Mouse (Mus musculus) frontal cortex, postnatal 10 days (tissue): ENCODE results near the gene Gpam.

Source experiments
- DNase-seq, 2 experiments: peaks; one replicate each; pipeline ENCODE4 v3.0.0; 2022; ENCODE audit warnings: low spot score in 2 of 2, mixed read lengths in 1 of 2

Gene Gpam

DNA sequence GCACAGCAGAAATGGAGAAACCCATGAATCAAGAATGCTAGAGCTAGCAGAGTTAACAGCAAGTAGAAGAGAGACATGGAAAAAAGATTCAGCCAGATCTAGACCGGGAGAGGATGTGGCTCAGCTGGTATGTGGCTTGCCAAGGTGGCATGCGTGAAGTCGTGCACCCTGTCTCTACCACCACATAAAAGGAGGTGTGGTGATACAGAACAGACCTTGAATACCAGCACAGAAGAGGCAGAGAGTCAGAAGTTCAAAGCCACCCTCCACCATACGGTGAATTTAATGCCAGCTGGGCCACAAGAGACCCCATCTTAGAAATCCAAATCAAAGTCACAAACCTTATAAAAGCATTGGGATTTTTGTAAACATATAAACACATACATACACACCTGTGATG is 25.4 kb downstream of the Gpam start:
- DNase-seq = no peak

DNA sequence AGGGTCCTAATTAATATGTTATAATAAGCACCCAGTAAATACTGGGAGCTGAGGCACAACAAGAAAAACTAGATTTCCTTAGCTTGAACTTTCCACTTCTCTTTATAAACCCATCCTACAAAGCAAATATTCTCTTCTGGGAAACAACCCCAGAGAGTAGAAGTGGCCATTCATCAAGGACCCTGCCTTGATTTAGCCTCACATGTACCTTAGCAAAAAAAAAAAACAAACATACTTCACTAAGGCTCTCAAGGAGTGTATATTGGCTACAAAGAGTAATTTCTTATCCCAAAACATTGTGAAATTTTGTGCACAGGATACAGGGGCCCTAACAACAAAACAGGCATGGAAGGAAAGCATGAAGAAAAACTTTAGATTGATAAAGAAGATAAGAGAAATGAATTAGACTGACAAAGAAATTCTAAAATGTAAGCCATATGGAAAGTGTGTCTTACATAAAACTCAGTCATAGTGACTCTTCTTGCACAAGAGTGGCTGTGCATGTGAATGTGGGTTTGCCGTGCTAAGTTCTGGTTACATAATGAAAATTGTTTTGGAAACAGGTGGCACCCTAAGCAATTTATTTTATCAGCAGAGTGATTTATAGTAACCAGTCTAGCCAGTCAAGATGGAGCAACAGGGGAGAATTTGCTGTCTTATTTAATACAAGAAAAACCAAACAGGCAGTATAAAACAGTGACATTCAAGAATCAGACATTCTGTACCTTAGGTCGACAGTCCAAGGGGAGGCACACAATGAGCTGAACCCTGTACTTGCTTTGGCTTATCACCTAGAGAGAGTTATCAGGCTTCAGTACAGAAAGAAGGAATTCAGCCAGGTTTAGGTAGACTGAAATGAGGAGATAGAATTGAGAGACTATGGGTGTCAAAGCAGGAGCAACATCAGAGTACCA is 26.6 kb downstream of the Gpam start:
- no peak for DNase-seq

- DNase-seq = peak in 1 of 2 experiments; percentile 84
Measured at GRCm38 (mm10) chr19:55099184-55100160, 27.6 kb downstream of the Gpam start.

DNA sequence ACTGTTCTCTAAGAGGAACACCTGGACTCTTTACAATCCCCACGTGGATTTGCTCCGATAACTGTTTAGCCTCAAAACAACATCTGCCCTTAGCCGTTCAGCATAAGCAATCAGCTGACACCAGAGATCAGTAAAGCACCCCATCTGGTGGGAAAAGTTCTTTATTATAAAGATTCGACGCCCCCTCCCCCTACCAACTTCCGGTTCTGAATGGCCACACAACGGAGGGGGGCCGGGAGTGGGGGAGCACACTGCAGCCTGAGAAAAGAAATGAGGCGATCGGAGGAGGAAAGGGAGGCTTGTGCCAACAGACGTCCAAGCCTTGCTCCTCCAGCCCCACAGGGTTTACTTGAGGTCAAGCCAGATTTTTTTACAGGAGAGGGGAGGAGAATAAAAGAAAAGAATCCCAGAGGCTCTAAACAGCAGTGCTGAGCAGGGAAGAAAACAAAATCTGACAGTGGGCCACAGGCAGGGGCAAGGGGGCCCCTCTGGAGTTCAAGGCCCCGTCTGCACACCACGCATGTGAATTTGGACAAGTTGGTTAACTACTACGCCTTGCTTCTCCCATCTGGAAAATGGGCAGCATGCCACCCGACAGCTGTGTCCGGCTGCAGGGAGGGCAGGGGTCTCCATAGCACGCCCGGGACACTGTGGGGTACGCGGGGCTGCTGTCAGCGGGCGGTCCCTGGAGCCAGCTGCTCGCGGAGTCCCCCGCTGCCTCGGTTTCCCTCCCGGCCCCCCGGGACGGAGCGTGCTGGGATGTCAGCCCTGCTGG is 28.4 kb downstream of the Gpam start:
- DNase-seq = peak; percentile 54 to 74

DNA sequence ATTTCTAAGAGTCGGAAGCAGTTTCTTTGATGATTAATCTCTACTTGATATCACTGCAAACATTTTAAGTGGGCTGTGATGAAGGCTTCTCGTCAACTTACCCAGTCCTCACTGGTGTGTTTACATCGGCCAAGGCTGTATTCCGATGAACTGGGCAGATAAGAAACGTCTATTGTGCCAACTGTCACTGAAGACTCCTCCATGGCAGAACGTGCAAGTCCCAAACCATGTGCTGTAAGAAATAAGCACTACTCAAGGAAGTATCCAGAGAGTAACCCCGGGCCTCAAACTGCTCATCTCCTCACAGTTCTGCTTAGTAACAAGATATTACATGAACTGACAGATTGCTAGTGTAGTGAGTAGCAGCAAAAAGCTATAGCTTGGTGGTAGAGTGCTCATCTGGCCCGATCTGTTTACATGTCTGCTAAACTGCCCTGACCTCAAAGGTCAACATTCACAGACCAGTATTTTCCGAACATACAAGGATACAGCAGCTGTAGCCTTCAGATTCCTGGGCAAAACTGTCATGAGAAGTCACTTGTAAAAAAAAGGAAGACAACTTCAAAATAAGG is 29.6 kb downstream of the Gpam start:
- DNase-seq = no peak

- DNase-seq = no peak
Measured at GRCm38 (mm10) chr19:55096666-55097065, 30.4 kb downstream of the Gpam start.

- no peak for DNase-seq
Measured at GRCm38 (mm10) chr19:55095547-55095946, 31.5 kb downstream of the Gpam start.

DNA sequence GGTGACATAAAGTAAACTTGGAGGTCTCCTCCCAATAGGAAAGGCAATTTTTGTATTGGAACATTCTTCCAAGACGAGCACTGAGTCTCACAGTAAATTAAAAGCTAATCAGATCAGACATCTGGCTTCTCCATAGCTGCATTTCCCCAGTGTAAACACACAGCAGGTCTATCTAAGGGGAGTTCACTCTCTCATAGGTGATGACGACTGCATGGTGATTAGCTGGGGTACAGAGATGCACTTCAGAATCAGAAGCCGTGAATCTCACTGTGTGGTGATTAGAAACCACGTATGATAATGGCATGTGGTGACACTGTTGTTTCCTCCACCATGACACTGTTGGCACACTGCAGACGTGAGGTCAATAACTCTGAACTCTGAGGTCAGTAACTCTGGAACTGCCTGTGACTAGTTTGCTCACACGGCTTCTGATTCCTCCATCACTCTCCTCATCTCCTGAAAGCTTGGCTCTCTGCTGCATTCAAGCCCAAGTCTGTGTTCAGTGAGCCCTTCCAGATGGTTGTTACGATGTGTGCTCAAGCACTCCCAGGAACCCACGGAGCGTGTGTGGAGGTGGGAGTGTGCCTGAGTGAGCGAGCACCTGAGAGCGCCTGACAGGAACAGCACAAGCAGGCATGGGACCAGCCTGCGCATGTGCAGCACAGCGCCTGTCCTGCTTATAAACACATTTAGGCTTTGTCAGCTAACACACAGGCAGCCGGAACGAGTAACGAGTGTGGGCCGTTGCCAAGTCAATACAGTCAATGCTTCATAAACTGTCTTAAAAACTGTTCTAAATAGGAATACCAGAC is 35.2 kb downstream of the Gpam start:
- no peak for DNase-seq

- DNase-seq = no peak
Measured at GRCm38 (mm10) chr19:55090885-55091284, 36.2 kb downstream of the Gpam start.

DNA sequence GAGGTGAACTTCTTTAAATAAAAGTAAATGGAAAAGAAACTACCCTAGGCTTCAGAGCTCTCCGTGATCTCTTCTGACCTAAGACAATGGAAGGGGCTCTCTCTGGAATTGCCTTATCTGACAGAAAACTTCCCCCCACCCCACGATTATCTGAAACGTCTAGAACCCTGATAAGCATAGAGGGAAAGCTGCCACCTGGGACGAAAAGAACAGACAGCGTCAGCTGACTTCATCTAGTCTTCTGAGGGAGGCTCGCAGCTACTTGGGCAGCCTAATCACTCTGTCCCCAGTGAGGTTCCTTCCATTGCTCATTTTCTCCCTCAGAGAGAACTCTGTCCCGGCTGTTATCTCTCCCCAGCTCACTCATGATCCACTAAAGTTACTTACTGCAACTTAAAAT is 36.9 kb downstream of the Gpam start:
- DNase-seq = no peak

GRCm38 (mm10) chr19:55087776-55088175 is 39.3 kb downstream of the Gpam start:
- DNase-seq = no peak

DNA sequence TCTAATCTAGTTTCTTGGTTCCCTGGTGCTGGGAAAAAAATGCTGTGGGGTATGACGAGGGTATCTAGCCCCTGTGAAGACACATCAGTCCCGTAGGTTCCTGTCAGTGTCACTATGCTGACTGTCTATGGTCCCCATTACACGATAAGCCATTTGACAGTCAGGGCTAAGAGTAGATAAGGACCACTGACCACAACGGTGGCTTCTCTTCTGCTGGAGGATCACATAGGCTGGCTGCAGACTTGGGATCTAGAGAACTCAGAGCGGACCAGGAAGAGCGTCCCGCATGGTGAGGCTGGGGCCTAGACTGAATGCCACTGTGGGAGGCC is 41.2 kb downstream of the Gpam start:
- DNase-seq = no peak

GRCm38 (mm10) chr19:55084971-55085856 is 41.8 kb downstream of the Gpam start:
- DNase-seq = no peak

DNA sequence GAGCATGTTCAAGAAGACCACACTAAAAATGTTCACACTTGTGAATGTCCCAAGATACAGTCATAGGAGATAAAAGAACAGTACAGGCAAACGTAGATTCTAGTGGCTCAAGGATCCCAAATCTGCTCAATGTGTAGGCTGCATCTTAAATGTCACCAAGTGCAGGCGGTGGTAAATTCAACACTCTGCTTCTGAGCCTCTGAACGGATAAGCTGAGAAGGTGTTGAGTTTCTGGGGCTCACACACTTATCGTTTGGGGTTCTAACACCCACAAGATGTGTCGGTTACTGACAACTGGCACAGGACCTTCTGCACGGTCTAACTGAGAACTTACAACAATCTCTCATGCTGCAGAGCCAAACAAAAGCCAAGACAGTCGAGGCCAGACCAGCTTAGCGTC is 50.2 kb downstream of the Gpam start:
- DNase-seq = no peak

GRCm38 (mm10) chr19:55073004-55073403 is 54.0 kb downstream of the Gpam start:
- no peak for DNase-seq

GRCm38 (mm10) chr19:55069054-55069453 is 58.0 kb downstream of the Gpam start:
- no peak for DNase-seq

DNA sequence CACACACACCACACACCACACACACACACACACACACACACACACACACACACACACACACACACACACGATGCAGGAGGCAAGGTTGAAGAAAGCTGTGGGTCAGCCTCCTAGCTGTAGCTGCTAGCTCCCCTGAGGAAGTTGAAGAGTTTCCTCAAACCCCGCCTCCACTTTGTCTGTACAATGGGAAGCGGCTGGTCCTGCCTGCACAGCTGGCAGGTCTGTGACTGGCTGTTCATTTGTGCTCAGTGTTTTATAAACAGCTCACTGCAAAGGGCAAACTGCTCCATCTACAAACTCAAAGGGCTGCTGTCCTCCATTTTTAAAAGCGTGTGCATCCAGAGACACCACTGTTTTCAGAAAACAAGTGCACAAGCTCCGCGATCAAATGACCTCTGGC is 63.8 kb downstream of the Gpam start:
- DNase-seq = no peak

DNA sequence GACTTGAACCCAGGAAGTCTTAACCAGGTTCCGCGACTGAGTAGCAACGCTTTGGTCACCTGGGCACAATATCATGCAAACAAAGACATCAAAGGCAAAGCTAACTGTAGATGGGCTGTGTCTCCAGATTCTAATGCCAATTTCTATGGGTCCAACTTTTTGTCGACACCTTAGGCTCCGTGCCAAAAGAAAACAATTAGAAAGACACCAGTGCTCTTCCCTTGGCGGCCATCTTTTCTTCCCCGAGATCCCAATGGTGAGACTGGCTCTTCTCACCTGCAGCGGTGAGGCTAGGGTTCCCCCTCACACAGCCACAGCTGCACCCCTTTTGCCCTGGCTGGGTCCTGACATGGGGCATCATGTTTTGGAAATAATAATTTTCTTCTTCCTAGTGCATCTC is 64.5 kb downstream of the Gpam start:
- DNase-seq = no peak

- DNase-seq = peak in 1 of 2 experiments; percentile 49
Measured at GRCm38 (mm10) chr19:55061951-55062350, 65.1 kb downstream of the Gpam start.
